Mouse (Mus musculus): Measurements from ENCODE around the gene Dhx32.

GRCm38 (mm10) chr7:133793248-133794131 lies 11.0 kb upstream of the Dhx32 start:
- no peak for TF ChIP-seq RCOR1 (IDR thresholded peaks at IDR 0.05; ENCODE audit: low read depth, low read length)
- TF ChIP-seq USF1 (IDR thresholded peaks at IDR 0.05; ENCODE audit: low read depth, low read length) = no peak
- TF ChIP-seq ZNF384 (IDR thresholded peaks at IDR 0.05; ENCODE audit: low read depth, low read length) = 0 out of 2 replicates have a peak, but pooled peaks have one; percentile 20
- TF ChIP-seq CTCF (IDR thresholded peaks at IDR 0.05 in 2 of 3, conservative IDR thresholded peaks at IDR 0.05 in 1 of 3; ENCODE audit: control insufficient read depth in 1 of 3, insufficient read depth in 1 of 3, low read depth in 2 of 3, low read length in 3 of 3, poor library complexity in 1 of 3, severe bottlenecking in 1 of 3) = no peak
- no peak for TF ChIP-seq GATA1 (IDR thresholded peaks at IDR 0.05; ENCODE audit: low read depth, low read length)

All from MEL (cell line).